ENCODE assay signal across 17 mouse cellular contexts in the genomic region with DNA sequence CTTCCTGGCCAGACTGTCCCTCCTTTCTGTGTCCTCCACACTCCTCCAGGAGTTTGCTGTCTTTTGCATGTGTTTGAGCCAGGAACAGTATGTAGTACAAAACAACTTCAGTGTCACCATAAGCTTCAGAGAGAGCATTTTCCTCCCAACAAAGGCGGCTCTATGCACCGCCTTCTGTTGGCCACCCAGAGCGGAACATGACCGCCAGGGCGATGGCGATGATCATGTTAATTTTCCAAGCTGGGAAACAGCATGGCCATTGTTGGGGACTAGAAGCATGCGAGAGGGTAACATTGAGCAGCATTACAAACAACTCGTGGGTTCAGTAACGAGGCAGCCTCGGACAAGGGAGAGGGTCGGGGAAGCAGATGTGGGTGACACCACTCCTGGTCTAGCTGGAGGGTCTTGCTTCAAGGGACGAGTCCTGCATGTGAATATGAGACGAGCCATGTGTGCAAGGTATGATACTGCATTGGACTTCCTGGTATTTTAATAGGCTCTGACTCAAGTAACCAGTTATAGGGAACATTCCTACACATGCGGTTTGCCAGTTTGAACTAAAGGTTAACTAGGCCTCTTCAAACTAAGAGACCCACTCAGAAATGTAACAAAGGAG. TPM values are rescaled to one million over a fixed set of nuclear protein-coding genes. Genes with fewer than 3 reads are reported as not detected.
DNase-seq lines count a peak whose midpoint lies in the region; ATAC-seq lines count a peak whose summit lies in the region.
"Had no signal": no experiment of that assay in that cellular context is flagged by ENCODE, and none has a peak within 500 bp of the region (broad histone marks: within the 10 kb centered on the region; RNA-seq: fewer than 3 reads in every experiment).

No protein-coding gene starts in this region.

- peaks cover 4% of the 10 kb centered on the region; the same call in 1 of the 2 replicates for H3K27me3 ChIP-seq in forebrain, embryonic 12.5 days
- H3K27me3 ChIP-seq in hindbrain, embryonic 15.5 days = no peaks in the 10 kb centered on the region
- H3K27me3 ChIP-seq: embryonic facial prominence, embryonic 13.5 days; heart, embryonic 13.5 days had no signal

- H3K4me2 ChIP-seq in forebrain, embryonic 12.5 days = no peak overlapping the region
- no peak overlapping the region for H3K4me2 ChIP-seq in hindbrain, embryonic 15.5 days
- H3K4me2 ChIP-seq: embryonic facial prominence, embryonic 13.5 days; heart, embryonic 13.5 days; liver, embryonic 11.5 days had no signal

- peaks cover 11% of the 10 kb centered on the region for H3K4me1 ChIP-seq in forebrain, embryonic 12.5 days
- H3K4me1 ChIP-seq in hindbrain, embryonic 15.5 days (replicated peaks) = 0 out of 2 replicates have a peak, but pooled peaks cover 5% of the 10 kb centered on the region

- no peaks in the 10 kb centered on the region for H3K9me3 ChIP-seq in forebrain, embryonic 12.5 days
- H3K9me3 ChIP-seq in hindbrain, embryonic 15.5 days = no peaks in the 10 kb centered on the region
- H3K9me3 ChIP-seq: embryonic facial prominence, embryonic 13.5 days; heart, embryonic 13.5 days had no signal

- DNase-seq in left cerebral cortex, postnatal 4 days = peak; percentile 19
- no peak for DNase-seq in left cerebral cortex, postnatal 14 days (ENCODE audit: low spot score in 2 of 2)
- DNase-seq in right cerebral cortex, postnatal 36 days (ENCODE audit: low spot score in 2 of 2) = no peak
- DNase-seq in right cerebral cortex, postnatal 4 days = no peak
- DNase-seq: adrenal gland, postnatal 10 days; cerebellum, adult 9-10 months; kidney, adult 11 months; thymus, postnatal 14 days had no signal

- intact Hi-C loops in left cerebral cortex, postnatal 4 days (cut with DNase I) = no loop called here
- intact Hi-C loops in left cerebral cortex, postnatal 14 days (cut with DNase I) = no loop called here

- H3K4me3 ChIP-seq in forebrain, embryonic 12.5 days (replicated peaks) = no peak overlapping the region
- no peak overlapping the region for H3K4me3 ChIP-seq in hindbrain, embryonic 15.5 days
- H3K4me3 ChIP-seq: embryonic facial prominence, embryonic 13.5 days; heart, embryonic 13.5 days had no signal

- 55% methylated on average over 14 of the region's 14 CpGs for WGBS in forebrain, embryonic 12.5 days
- 63% methylated on average over 14 of the region's 14 CpGs for WGBS in hindbrain, embryonic 15.5 days

- ATAC-seq in forebrain, embryonic 12.5 days (ENCODE audit: low FRiP score) = peak; percentile 55; the same call in 1 of the 2 replicates
- ATAC-seq in hindbrain, embryonic 15.5 days (ENCODE audit: low FRiP score, low read depth) = peak; percentile 58; the same call in 1 of the 2 replicates
- ATAC-seq in monocyte, adult 5-6 weeks (replicated peaks; ENCODE audit: insufficient number of reproducible peaks, low FRiP score, low TSS enrichment, poor library complexity, severe bottlenecking) = 0 out of 2 replicates have a peak, but pooled peaks have one; percentile 20
- no peak for ATAC-seq in megakaryocyte-erythroid progenitor cell, adult 5-6 weeks (replicated peaks; ENCODE audit: low FRiP score, low TSS enrichment, poor library complexity, severe bottlenecking)

- H3K27ac ChIP-seq in forebrain, embryonic 12.5 days = no peak overlapping the region
- no peak overlapping the region for H3K27ac ChIP-seq in hindbrain, embryonic 15.5 days (replicated peaks)
- H3K27ac ChIP-seq: embryonic facial prominence, embryonic 13.5 days; heart, embryonic 13.5 days; macrophage had no signal

- H3K9ac ChIP-seq in forebrain, embryonic 12.5 days = no peak overlapping the region
- H3K9ac ChIP-seq in hindbrain, embryonic 15.5 days = no peak overlapping the region
- H3K9ac ChIP-seq: embryonic facial prominence, embryonic 13.5 days; heart, embryonic 13.5 days had no signal

- H3K36me3 ChIP-seq in forebrain, embryonic 12.5 days (replicated peaks) = no peaks in the 10 kb centered on the region
- no peaks in the 10 kb centered on the region for H3K36me3 ChIP-seq in hindbrain, embryonic 15.5 days
- H3K36me3 ChIP-seq: embryonic facial prominence, embryonic 13.5 days; heart, embryonic 13.5 days had no signal

RNA-seq across cellular contexts. Expression of a gene that starts 22.8 kb away (rescaled TPM):
- not detected for total RNA-seq in left cerebral cortex, postnatal 4 days (2021)
- not detected for total RNA-seq in left cerebral cortex, postnatal 14 days (2021)
- 0.29 TPM in 1 of 2 replicates, not detected in the other for polyA plus RNA-seq in forebrain, embryonic 12.5 days (2016; fragmentation: Nextera tagmentation; extraction: Ambion mirVana)
- polyA plus RNA-seq in hindbrain, embryonic 15.5 days (2015; fragmentation: Nextera tagmentation; extraction: Ambion mirVana) = 0.36 and 0.58 TPM in 2 replicates
- 0.95 to 3.6 TPM (median 3.5 TPM) in 3 replicates for total RNA-seq in monocyte, adult 5-6 weeks (2017)
- total RNA-seq in megakaryocyte-erythroid progenitor cell, adult 5-6 weeks (2014; fragmentation: Nextera tagmentation) = not detected in 2 replicates
- total RNA-seq in megakaryocyte-erythroid progenitor cell, adult 5-6 weeks (2017) = 2.2 and 5.6 TPM in 2 replicates
- total RNA-seq: layer of hippocampus, postnatal 10 days had no signal

RNA-seq across cellular contexts. Expression of a gene that starts 39.8 kb away (rescaled TPM):
- total RNA-seq in left cerebral cortex, postnatal 4 days (2021) = 1 to 10 TPM; 4.1 to 5.6 TPM
- 10 to 100 TPM; 10.2 to 11.8 TPM for total RNA-seq in left cerebral cortex, postnatal 14 days (2021)
- 0.79 and 0.83 TPM in 2 replicates for polyA plus RNA-seq in forebrain, embryonic 12.5 days (2016; fragmentation: Nextera tagmentation; extraction: Ambion mirVana)
- 6.1 and 6.9 TPM in 2 replicates for polyA plus RNA-seq in hindbrain, embryonic 15.5 days (2015; fragmentation: Nextera tagmentation; extraction: Ambion mirVana)
- 1.3 to 2.9 TPM (median 1.5 TPM) in 3 replicates for total RNA-seq in monocyte, adult 5-6 weeks (2017)
- total RNA-seq in megakaryocyte-erythroid progenitor cell, adult 5-6 weeks (2014; fragmentation: Nextera tagmentation) = not detected in 2 replicates
- total RNA-seq in megakaryocyte-erythroid progenitor cell, adult 5-6 weeks (2017) = not detected in 2 replicates
- polyA plus RNA-seq: macrophage had no signal

RNA-seq across cellular contexts. Expression of a gene that starts 43.6 kb away (rescaled TPM):
- not detected for total RNA-seq in left cerebral cortex, postnatal 4 days (2021)
- not detected for total RNA-seq in left cerebral cortex, postnatal 14 days (2021)
- polyA plus RNA-seq in forebrain, embryonic 12.5 days (2016; fragmentation: Nextera tagmentation; extraction: Ambion mirVana) = not detected in 2 replicates
- not detected in 2 replicates for polyA plus RNA-seq in hindbrain, embryonic 15.5 days (2015; fragmentation: Nextera tagmentation; extraction: Ambion mirVana)
- 0.19 TPM in 1 of 3 replicates, not detected in the others for total RNA-seq in monocyte, adult 5-6 weeks (2017)
- total RNA-seq in megakaryocyte-erythroid progenitor cell, adult 5-6 weeks (2014; fragmentation: Nextera tagmentation) = not detected in 2 replicates
- not detected in 2 replicates for total RNA-seq in megakaryocyte-erythroid progenitor cell, adult 5-6 weeks (2017)
- total RNA-seq: layer of hippocampus, postnatal 10 days had no signal
- polyA plus RNA-seq: embryonic facial prominence, embryonic 13.5 days; heart, embryonic 13.5 days; liver, embryonic 11.5 days had no signal
